Mouse (Mus musculus): Measurements from ENCODE around the gene Psme1.

The Psme1 gene

DNA sequence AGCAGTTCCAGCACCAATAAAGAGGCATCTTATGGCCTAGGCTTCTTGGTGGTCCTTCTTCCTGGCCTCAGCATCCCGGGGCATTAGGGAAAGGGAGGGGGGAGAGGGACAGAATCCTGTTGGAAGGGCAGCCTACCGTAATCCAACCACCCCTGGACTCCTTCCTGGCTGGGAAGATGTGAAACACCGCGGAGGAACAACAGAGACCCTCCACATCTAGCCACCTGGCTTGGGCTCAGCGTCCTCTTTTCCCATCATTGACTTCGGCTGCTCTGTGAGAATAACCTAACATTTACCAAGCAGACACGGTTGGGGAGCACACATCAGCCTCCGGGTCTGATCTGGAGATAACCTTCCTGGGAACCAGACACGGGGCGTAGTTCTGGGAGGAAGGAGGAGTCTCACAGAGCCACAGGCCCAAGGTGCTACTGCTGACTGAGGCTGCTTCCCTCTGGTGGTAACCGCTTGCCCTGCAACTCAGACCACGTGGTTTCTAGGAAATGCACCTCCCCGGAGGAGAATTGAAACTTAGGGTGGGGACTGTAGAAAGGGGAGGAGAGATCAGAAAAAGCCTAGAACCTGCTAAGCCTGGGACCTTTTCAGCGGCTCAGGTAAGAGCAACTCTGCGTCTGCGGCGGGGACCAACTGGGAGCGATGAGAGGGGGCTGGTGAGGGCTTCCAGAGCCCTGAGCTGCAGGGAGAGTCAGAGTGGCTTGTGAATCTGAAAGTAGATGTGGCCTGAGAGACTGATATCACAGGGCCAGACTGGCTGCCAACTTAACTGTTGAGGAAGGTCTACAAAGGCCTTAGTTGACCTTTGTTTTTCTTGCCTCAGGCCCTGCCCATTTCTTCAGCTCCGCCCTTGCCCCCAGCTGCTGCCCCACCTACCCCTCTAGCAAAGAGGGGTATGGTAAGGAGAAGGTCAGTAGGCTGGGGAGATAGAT lies 26.0 kb downstream of the Psme1 start:
- peak; percentile 97 for DNase-seq

DNA sequence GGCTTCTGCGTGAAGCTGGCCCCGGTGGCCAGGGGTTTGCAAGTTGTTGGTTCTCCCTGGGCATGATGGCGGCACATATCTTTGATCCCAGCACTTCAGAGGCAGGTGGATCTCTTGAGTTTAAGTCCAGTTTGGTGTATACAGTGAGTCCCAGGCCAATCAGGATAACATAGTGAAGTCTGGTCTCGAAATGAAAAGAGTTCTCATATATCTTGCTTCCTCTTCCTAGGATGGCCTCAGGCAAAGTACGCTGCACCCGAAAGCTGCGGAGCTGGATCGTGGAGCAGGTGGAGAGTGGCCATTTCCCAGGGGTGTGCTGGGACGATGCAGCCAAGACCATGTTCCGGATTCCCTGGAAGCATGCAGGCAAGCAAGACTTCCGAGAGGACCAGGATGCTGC lies 26.9 kb downstream of the Psme1 start:
- DNase-seq: no peak

- no peak for DNase-seq
Observed at GRCm38 (mm10) chr14:55605743-55606459, 28.0 kb downstream of the Psme1 start.

DNA sequence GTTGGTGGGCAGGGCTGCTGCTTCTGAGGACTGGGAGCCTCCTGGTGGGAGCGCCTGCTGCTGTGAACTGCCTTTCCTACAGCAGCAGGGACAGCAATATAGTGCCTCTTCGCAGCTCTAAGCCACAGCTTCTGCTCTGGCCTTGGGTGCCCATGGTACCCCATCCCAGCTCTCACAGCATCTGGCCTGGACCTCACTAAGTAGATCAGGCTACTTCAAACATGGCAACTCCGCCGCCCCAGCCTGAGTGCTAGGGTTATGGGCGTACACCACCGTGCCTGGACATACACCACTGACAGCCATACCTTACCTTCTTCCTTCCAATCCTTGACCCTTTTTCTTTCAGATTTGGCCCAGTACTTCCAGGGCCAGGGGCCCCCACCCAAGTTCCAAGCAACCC lies 30.4 kb downstream of the Psme1 start:
- no peak for DNase-seq

DNA sequence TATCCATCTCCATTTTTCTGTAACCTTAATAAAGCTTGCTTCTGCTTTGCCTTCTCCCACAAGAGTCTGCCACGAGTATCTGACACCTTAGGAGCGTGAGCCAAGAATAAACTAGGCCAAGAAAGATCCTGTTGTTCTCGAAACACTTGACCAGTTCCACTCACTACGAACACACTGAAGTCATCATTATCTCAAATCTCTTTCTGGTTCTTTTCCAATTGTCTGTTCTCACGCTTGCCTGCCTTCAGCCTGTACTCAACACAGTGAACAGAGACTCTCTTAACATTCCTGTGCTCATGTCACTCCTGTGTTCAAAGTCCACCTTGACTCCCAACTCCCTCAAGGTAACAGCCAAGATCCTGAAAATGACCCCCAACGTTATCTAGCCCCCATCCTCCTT lies 35.4 kb downstream of the Psme1 start:
- DNase-seq: no peak

- DNase-seq: no peak
Observed at GRCm38 (mm10) chr14:55614565-55615178, 36.7 kb downstream of the Psme1 start.

- no peak for DNase-seq
Observed at GRCm38 (mm10) chr14:55615876-55616275, 38.0 kb downstream of the Psme1 start.

DNA sequence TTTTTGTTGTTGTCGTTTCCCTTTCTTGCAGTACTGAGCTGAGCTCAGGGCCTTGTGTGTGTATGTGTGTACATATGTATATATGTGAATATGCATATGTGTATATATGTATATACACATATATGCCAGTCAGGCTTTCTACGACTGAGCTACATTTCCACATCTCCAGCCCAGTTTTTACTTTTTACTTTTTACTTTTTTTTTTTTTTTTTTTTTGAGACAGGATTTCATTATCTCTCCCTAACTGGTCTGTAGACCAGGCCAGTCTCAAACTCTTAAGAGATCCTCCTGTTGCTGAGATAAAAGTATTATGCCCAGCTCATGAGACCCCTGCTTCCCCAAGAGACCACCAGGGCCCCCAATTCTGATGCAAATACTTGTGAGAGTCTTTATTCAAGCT lies 38.9 kb downstream of the Psme1 start:
- DNase-seq: no peak

- DNase-seq: peak; percentile 45
Observed at GRCm38 (mm10) chr14:55617822-55618221, 39.9 kb downstream of the Psme1 start, which contains the start of gene Rec8. Gene Rec8 (plus strand): TSS chr14:55618037.

- no peak for DNase-seq
Observed at GRCm38 (mm10) chr14:55618486-55619195, 40.7 kb downstream of the Psme1 start.

DNA sequence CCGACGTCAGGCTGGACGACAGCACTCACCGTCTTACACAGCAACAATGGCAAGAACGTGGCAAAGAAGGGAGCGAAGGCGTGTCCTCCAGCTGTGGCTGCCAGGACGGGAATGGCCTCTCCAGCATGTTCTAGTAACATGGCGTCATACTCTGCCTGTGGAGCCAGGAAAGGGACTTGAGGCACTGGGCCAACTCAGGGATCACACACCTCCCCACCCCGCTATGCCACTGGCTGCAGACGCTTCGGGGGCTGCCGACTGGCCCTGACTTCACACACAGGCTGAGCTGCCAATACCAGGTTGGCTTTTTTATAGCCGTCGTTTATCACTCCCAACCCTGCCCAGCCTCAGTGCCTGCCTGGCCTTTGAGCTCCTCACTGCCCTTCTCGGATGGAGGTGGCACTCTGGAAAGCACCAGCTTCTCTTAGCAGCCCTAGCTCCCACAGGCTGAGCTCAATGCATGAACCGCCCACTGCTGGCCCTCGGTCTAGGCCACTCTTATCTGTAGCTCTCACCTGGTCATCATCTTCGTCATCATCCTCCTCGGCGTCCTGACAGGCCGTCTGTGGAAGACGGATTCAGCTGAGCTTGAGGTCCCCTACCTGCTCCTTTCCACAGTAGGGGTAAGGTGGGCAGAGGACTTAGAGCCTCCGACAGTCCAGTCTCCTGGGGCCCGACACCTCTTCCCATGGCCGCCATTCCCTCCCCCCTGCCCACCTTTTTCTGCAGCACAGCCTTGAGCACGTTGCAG lies 50.3 kb downstream of the Psme1 start:
- DNase-seq: no peak

GRCm38 (mm10) chr14:55629312-55629711 lies 51.4 kb downstream of the Psme1 start:
- peak; percentile 67 for DNase-seq
